Mouse (Mus musculus): ENCODE measurements around the gene Ildr1. TPM values are rescaled to one million over a fixed set of nuclear protein-coding genes. Genes with fewer than 3 reads are reported as not detected.

Ildr1 gene
- total and polyA plus RNA-seq, 2 experiments from 2014 or later = 0.93 to 1.1 TPM

- Histone ChIP-seq H3K9me3 (ENCODE audit: low read length) (no peaks in the 10 kb centered on the region), H3K4me1 (ENCODE audit: insufficient read depth, low read length) (no peaks in the 10 kb centered on the region), H3K9ac (replicated peaks; ENCODE audit: low read length, poor library complexity, severe bottlenecking) (no peak overlapping the region), H3K4me2 (ENCODE audit: low read depth, low read length, poor library complexity, severe bottlenecking) (no peak overlapping the region), H3K36me3 (ENCODE audit: insufficient read depth, low read length) (no peaks in the 10 kb centered on the region), H3K27me3 (ENCODE audit: insufficient read depth, low read length) (no peaks in the 10 kb centered on the region), H3K27ac (ENCODE audit: low read depth, low read length) (no peak overlapping the region), H3K4me3 (ENCODE audit: low read depth, low read length) (no peak overlapping the region)
- no peak for TF ChIP-seq CTCF (IDR thresholded peaks at IDR 0.05)
- no peak for ATAC-seq (ENCODE audit: low FRiP score)
- WGBS = 79% methylated on average over 7 of the region's 7 CpGs
- DNase-seq (ENCODE audit: low spot score) = no peak
Measured at GRCm38 (mm10) chr16:36708751-36709150, 15.0 kb downstream of the Ildr1 start.

GRCm38 (mm10) chr16:36709405-36709804, 15.6 kb downstream of the Ildr1 start:
- Histone ChIP-seq H3K4me2 (ENCODE audit: low read depth, low read length, poor library complexity, severe bottlenecking) (no peak overlapping the region), H3K9me3 (ENCODE audit: low read length) (no peaks in the 10 kb centered on the region), H3K4me1 (ENCODE audit: insufficient read depth, low read length) (no peaks in the 10 kb centered on the region), H3K4me3 (ENCODE audit: low read depth, low read length) (no peak overlapping the region), H3K27me3 (ENCODE audit: insufficient read depth, low read length) (no peaks in the 10 kb centered on the region), H3K27ac (ENCODE audit: low read depth, low read length) (no peak overlapping the region), H3K36me3 (ENCODE audit: insufficient read depth, low read length) (no peaks in the 10 kb centered on the region), H3K9ac (replicated peaks; ENCODE audit: low read length, poor library complexity, severe bottlenecking) (no peak overlapping the region)
- TF ChIP-seq CTCF (IDR thresholded peaks at IDR 0.05) = no peak
- 92% methylated on average over 17 of the region's 17 CpGs for WGBS
- ATAC-seq (ENCODE audit: low FRiP score) (no peak), DNase-seq (ENCODE audit: low spot score) (no peak)

- Histone ChIP-seq H3K9me3 (ENCODE audit: low read length) (no peaks in the 10 kb centered on the region), H3K36me3 (ENCODE audit: insufficient read depth, low read length) (no peaks in the 10 kb centered on the region), H3K4me3 (ENCODE audit: low read depth, low read length) (no peak overlapping the region), H3K27me3 (ENCODE audit: insufficient read depth, low read length) (no peaks in the 10 kb centered on the region), H3K4me2 (ENCODE audit: low read depth, low read length, poor library complexity, severe bottlenecking) (no peak overlapping the region), H3K9ac (replicated peaks; ENCODE audit: low read length, poor library complexity, severe bottlenecking) (no peak overlapping the region), H3K4me1 (ENCODE audit: insufficient read depth, low read length) (no peaks in the 10 kb centered on the region), H3K27ac (ENCODE audit: low read depth, low read length) (no peak overlapping the region)
- no peak for TF ChIP-seq CTCF (IDR thresholded peaks at IDR 0.05)
- WGBS = 94% methylated on average over 2 of the region's 2 CpGs
- DNase-seq (ENCODE audit: low spot score) (no peak), ATAC-seq (ENCODE audit: low FRiP score) (no peak)
Measured at GRCm38 (mm10) chr16:36710794-36711193, 17.0 kb downstream of the Ildr1 start.

GRCm38 (mm10) chr16:36711760-36712159, 18.0 kb downstream of the Ildr1 start:
- WGBS = 89% methylated on average over 12 of the region's 12 CpGs
- no peak for TF ChIP-seq CTCF (IDR thresholded peaks at IDR 0.05)

GRCm38 (mm10) chr16:36717481-36717880, 23.7 kb downstream of the Ildr1 start:
- Histone ChIP-seq H3K4me1 (ENCODE audit: insufficient read depth, low read length) (no peaks in the 10 kb centered on the region), H3K4me2 (ENCODE audit: low read depth, low read length, poor library complexity, severe bottlenecking) (no peak overlapping the region), H3K36me3 (ENCODE audit: insufficient read depth, low read length) (no peaks in the 10 kb centered on the region), H3K4me3 (ENCODE audit: low read depth, low read length) (no peak overlapping the region), H3K9ac (replicated peaks; ENCODE audit: low read length, poor library complexity, severe bottlenecking) (no peak overlapping the region), H3K27me3 (ENCODE audit: insufficient read depth, low read length) (no peaks in the 10 kb centered on the region; the same call in 1 of the 2 replicates), H3K9me3 (ENCODE audit: low read length) (no peaks in the 10 kb centered on the region), H3K27ac (ENCODE audit: low read depth, low read length) (no peak overlapping the region)
- no peak for TF ChIP-seq CTCF (IDR thresholded peaks at IDR 0.05)
- DNase-seq (ENCODE audit: low spot score) = no peak
- ATAC-seq (ENCODE audit: low FRiP score) = no peak
- 88% methylated on average over 4 of the region's 4 CpGs for WGBS

More at GRCm38 (mm10) chr16:36711760-36712159, 18.0 kb downstream of the Ildr1 start:
- no peak overlapping the region for H3K4me2 ChIP-seq (ENCODE audit: low read depth, low read length, poor library complexity, severe bottlenecking)
- DNase-seq (ENCODE audit: low spot score) = no peak
- H3K27ac ChIP-seq (ENCODE audit: low read depth, low read length) = no peak overlapping the region
- H3K4me3 ChIP-seq (ENCODE audit: low read depth, low read length) = no peak overlapping the region
- no peak for ATAC-seq (ENCODE audit: low FRiP score)
- H3K9ac ChIP-seq (replicated peaks; ENCODE audit: low read length, poor library complexity, severe bottlenecking) = no peak overlapping the region
- H3K4me1 ChIP-seq (ENCODE audit: insufficient read depth, low read length) = no peaks in the 10 kb centered on the region
- H3K9me3 ChIP-seq (ENCODE audit: low read length) = no peaks in the 10 kb centered on the region
- H3K27me3 ChIP-seq (ENCODE audit: insufficient read depth, low read length) = no peaks in the 10 kb centered on the region
- H3K36me3 ChIP-seq (ENCODE audit: insufficient read depth, low read length) = no peaks in the 10 kb centered on the region

GRCm38 (mm10) chr16:36718637-36719036, 24.9 kb downstream of the Ildr1 start:
- DNase-seq (ENCODE audit: low spot score) (no peak), ATAC-seq (ENCODE audit: low FRiP score) (no peak)
- no peak overlapping the region for H3K4me3 ChIP-seq (ENCODE audit: low read depth, low read length)
- no peak overlapping the region for H3K27ac ChIP-seq (ENCODE audit: low read depth, low read length)
- no peaks in the 10 kb centered on the region for H3K4me1 ChIP-seq (ENCODE audit: insufficient read depth, low read length)
- no peak for TF ChIP-seq CTCF (IDR thresholded peaks at IDR 0.05)
- H3K36me3 ChIP-seq (ENCODE audit: insufficient read depth, low read length) = no peaks in the 10 kb centered on the region
- H3K9ac ChIP-seq (replicated peaks; ENCODE audit: low read length, poor library complexity, severe bottlenecking) = no peak overlapping the region
- H3K4me2 ChIP-seq (ENCODE audit: low read depth, low read length, poor library complexity, severe bottlenecking) = no peak overlapping the region
- H3K27me3 ChIP-seq (ENCODE audit: insufficient read depth, low read length) = no peaks in the 10 kb centered on the region; the same call in 1 of the 2 replicates
- H3K9me3 ChIP-seq (ENCODE audit: low read length) = no peaks in the 10 kb centered on the region
